Mouse (Mus musculus) MEL (cell line): ENCODE measurements at regions not wholly inside any gene's neighbourhood (a gene's known extent, or its start where the extent isn't known, plus 50 kb on each side); places are given as distances from the start of the nearest gene placed in this dataset.

ENCODE experiments used
- CHD2 ChIP-seq: IDR thresholded peaks from 2 replicates; pipeline ENCODE4 v1.6.1; 2011; ENCODE audit warnings: low read length, improper control_type of control experiment
- CTCF ChIP-seq, 3 experiments: IDR thresholded peaks in 2 of 3; conservative IDR thresholded peaks in 1 of 3; 2 replicates each; pipeline ENCODE4 v1.5.1; 2011 to 2012; ENCODE audit warnings: low read length in 3 of 3, low read depth in 2 of 3, mild to moderate bottlenecking in 2 of 3, improper control_type of control experiment in 1 of 3, inconsistent platforms in 1 of 3, mixed read lengths in 1 of 3, moderate library complexity in 1 of 3; ENCODE audit not compliant: control insufficient read depth in 1 of 3, insufficient read depth in 1 of 3, poor library complexity in 1 of 3, severe bottlenecking in 1 of 3
- EP300 ChIP-seq, 2 experiments: IDR thresholded peaks; 2 replicates each; pipeline ENCODE4 v1.6.1; 2011; ENCODE audit warnings: improper control_type of control experiment in 2 of 2, low read length in 2 of 2, low read depth in 1 of 2, mild to moderate bottlenecking in 1 of 2
- GABPA ChIP-seq: IDR thresholded peaks from 2 replicates; pipeline ENCODE4 v1.6.1; 2012; ENCODE audit warnings: low read depth, mild to moderate bottlenecking, inconsistent platforms, low read length, improper control_type of control experiment, moderate library complexity
- GATA1 ChIP-seq: IDR thresholded peaks from 2 replicates; pipeline ENCODE4 v1.6.1; 2011; ENCODE audit warnings: low read depth, low read length, improper control_type of control experiment
- JUND ChIP-seq: IDR thresholded peaks from 2 replicates; pipeline ENCODE4 v1.6.1; 2011; ENCODE audit warnings: low read depth, mild to moderate bottlenecking, improper control_type of control experiment, low read length
- MAFK ChIP-seq: IDR thresholded peaks from 2 replicates; pipeline ENCODE4 v1.6.1; 2011; ENCODE audit warnings: low read depth, mild to moderate bottlenecking, low read length, improper control_type of control experiment, borderline replicate concordance
- POLR2A ChIP-seq, 2 experiments: IDR thresholded peaks; 2 replicates each; pipeline ENCODE4 v1.6.1; 2011 to 2012; ENCODE audit warnings: low read length in 2 of 2, mild to moderate bottlenecking in 2 of 2, control low read depth in 1 of 2, improper control_type of control experiment in 1 of 2, low read depth in 1 of 2, moderate library complexity in 1 of 2; ENCODE audit not compliant: control insufficient read depth in 1 of 2, insufficient read depth in 1 of 2, poor library complexity in 1 of 2
- RAD21 ChIP-seq: IDR thresholded peaks from 2 replicates; pipeline ENCODE4 v1.6.1; 2011; ENCODE audit warnings: mild to moderate bottlenecking, low read depth, low read length, improper control_type of control experiment
- USF1 ChIP-seq: IDR thresholded peaks from 2 replicates; pipeline ENCODE4 v1.6.1; 2014; ENCODE audit warnings: low read depth, mild to moderate bottlenecking, inconsistent platforms, low read length, improper control_type of control experiment, moderate library complexity

DNA sequence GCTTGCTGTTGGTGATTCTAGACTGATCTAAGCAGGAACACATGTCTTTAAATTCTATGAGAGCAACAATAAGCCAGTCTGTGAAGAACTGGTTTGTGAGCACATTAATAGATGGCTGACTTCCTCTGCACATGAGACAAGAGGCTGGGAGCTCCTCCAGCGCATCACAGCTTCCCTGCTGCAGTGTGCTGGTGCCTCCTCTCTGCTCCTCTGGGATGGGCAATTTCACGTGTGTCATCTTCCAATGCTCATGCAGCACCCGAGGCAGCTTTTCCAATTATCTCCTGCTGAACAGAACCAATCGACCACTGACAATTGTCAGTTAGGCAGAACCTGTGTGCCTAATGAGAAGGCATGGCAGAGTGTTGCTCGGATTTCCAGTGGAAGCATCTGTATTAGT is 86.5 kb upstream of the Smlr1 start:
- no peak for TF ChIP-seq POLR2A (IDR thresholded peaks at IDR 0.05; ENCODE audit: control insufficient read depth in 1 of 2, insufficient read depth in 1 of 2, low read depth in 1 of 2, low read length in 2 of 2, poor library complexity in 1 of 2)
- no peak for TF ChIP-seq EP300 (IDR thresholded peaks at IDR 0.05; ENCODE audit: low read depth in 1 of 2, low read length in 2 of 2)
- no peak for TF ChIP-seq GABPA
- TF ChIP-seq GATA1, result no peak
- no peak for TF ChIP-seq MAFK
- TF ChIP-seq JUND, result no peak
- TF ChIP-seq CTCF (IDR thresholded peaks at IDR 0.05 in 2 of 3, conservative IDR thresholded peaks at IDR 0.05 in 1 of 3; ENCODE audit: control insufficient read depth in 1 of 3, insufficient read depth in 1 of 3, low read depth in 2 of 3, low read length in 3 of 3, poor library complexity in 1 of 3, severe bottlenecking in 1 of 3), result no peak
- TF ChIP-seq USF1, result no peak
- TF ChIP-seq RAD21, result no peak
- TF ChIP-seq CHD2, result no peak
